Mouse (Mus musculus): ENCODE data around the gene Fndc3b.

Gene Fndc3b

GRCm38 (mm10) chr3:27710648-27711428 lies at the start of gene Fndc3b:
Gene Fndc3b (minus strand): TSS chr3:27711307.
- DNase-seq (ENCODE audit: low spot score in 2 of 2): peak; percentile 89 to 95

- DNase-seq (ENCODE audit: low spot score in 2 of 2): no peak
These were observed 49.2 kb upstream of the Fndc3b start for GRCm38 (mm10) chr3:27760278-27760677.

- DNase-seq (ENCODE audit: low spot score in 2 of 2): peak in 1 of 2 experiments; percentile 43
These were observed 47.9 kb upstream of the Fndc3b start for GRCm38 (mm10) chr3:27758976-27759375.

GRCm38 (mm10) chr3:27751657-27752056 lies 40.5 kb upstream of the Fndc3b start:
- DNase-seq (ENCODE audit: low spot score in 2 of 2): no peak

GRCm38 (mm10) chr3:27751156-27751555 lies 40.0 kb upstream of the Fndc3b start:
- DNase-seq (ENCODE audit: low spot score in 2 of 2): no peak

- no peak for DNase-seq (ENCODE audit: low spot score in 2 of 2)
These were observed 34.5 kb upstream of the Fndc3b start for GRCm38 (mm10) chr3:27745651-27746050.

GRCm38 (mm10) chr3:27744754-27745153 lies 33.6 kb upstream of the Fndc3b start:
- no peak for DNase-seq (ENCODE audit: low spot score in 2 of 2)

- DNase-seq (ENCODE audit: low spot score in 2 of 2): no peak
These were observed 32.4 kb upstream of the Fndc3b start for GRCm38 (mm10) chr3:27743271-27744145.

- no peak for DNase-seq (ENCODE audit: low spot score in 2 of 2)
These were observed 31.0 kb upstream of the Fndc3b start for GRCm38 (mm10) chr3:27742124-27742523.

- DNase-seq (ENCODE audit: low spot score in 2 of 2): no peak
These were observed 29.0 kb upstream of the Fndc3b start for GRCm38 (mm10) chr3:27740136-27740535.

GRCm38 (mm10) chr3:27736180-27736579 lies 25.1 kb upstream of the Fndc3b start:
- no peak for DNase-seq (ENCODE audit: low spot score in 2 of 2)

- no peak for DNase-seq (ENCODE audit: low spot score in 2 of 2)
These were observed 24.0 kb upstream of the Fndc3b start for GRCm38 (mm10) chr3:27735113-27735512.

GRCm38 (mm10) chr3:27728798-27729782 lies 18.0 kb upstream of the Fndc3b start:
- DNase-seq (ENCODE audit: low spot score in 2 of 2): no peak

GRCm38 (mm10) chr3:27728176-27728575 lies 17.1 kb upstream of the Fndc3b start:
- no peak for DNase-seq (ENCODE audit: low spot score in 2 of 2)

- no peak for DNase-seq (ENCODE audit: low spot score in 2 of 2)
These were observed 14.6 kb upstream of the Fndc3b start for GRCm38 (mm10) chr3:27725752-27726151.

GRCm38 (mm10) chr3:27724208-27724607 lies 13.1 kb upstream of the Fndc3b start:
- no peak for DNase-seq (ENCODE audit: low spot score in 2 of 2)

GRCm38 (mm10) chr3:27718829-27719365 lies 7.8 kb upstream of the Fndc3b start:
- DNase-seq (ENCODE audit: low spot score in 2 of 2): no peak

- DNase-seq (ENCODE audit: low spot score in 2 of 2): no peak
These were observed 2.9 kb upstream of the Fndc3b start for GRCm38 (mm10) chr3:27713971-27714370.

GRCm38 (mm10) chr3:27712421-27712820 lies 1.3 kb upstream of the Fndc3b start:
- DNase-seq (ENCODE audit: low spot score in 2 of 2): no peak

GRCm38 (mm10) chr3:27709906-27710647 lies 1.0 kb downstream of the Fndc3b start:
- DNase-seq (ENCODE audit: low spot score in 2 of 2): peak; percentile 69 to 80
